Mouse (Mus musculus) adrenal gland, adult 10 weeks (tissue): ENCODE results near the gene Olfr556. TPM values are rescaled to one million over a fixed set of nuclear protein-coding genes. Genes with fewer than 3 reads are reported as not detected.

Source experiments
- polyA plus RNA-seq: library from polyadenylated mRNA; stranded (reverse); fragments of 350-450 nt; fragmentation: Illumina TruSeq; extraction: RNeasy Lipid Tissue Mini Kit (QIAGEN cat#74804); gene quantifications from one replicate; pipeline ENCODE4 v1.2.3, GENCODE M21; 2014; ENCODE audit warnings: low read depth, low replicate concordance

Olfr556 gene
- not detected for polyA plus RNA-seq

DNA sequence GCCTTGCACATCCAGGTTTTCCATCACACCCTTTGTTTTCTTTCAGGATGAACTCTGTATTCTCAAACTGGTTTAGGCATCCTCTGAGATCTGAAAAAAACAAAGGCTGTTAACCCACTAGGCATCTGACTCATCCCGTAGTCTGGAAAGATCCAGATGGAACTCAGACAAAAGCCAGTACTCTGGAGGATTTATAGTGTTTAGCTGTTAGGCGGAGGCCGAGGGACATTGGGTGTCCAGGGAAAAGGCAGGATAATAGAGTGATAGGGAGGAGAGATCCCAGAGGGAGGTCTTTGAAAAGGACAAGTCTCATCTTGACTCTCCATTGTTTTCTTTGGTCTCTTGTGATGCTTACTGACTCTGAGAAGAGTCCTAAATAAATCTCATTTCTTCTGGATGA lies at the start of gene Olfr556:
Gene Olfr556 (plus strand): TSS at position 301 of the 400 bp plus-strand sequence.

DNA sequence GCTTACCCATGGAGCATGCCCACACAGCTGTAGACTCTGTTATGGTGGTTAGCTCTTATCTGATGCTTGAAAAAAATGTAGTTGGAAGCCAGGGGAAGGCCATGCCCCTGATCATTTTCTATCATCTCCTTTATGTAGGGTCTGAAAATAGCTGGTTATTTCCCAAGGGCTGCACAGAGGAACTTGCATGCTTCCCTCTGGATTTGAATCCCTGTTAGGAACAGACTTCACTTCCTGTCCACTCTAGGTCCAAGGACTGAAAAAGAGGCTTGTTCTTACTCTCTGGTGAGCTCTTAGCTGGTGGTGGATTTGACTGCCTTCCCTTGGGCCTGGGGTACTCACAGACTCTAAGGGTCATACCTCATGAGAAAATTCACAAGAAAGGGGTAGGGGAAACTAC lies 46.6 kb upstream of the Olfr556 start, which contains the start of gene Olfr553:
Gene Olfr553 (minus strand): TSS at position 101 of the 400 bp plus-strand sequence.

GRCm38 (mm10) chr7:102638132-102638531 lies 26.6 kb upstream of the Olfr556 start, which contains the start of gene Olfr554:
Gene Olfr554 (plus strand): TSS chr7:102638432.

GRCm38 (mm10) chr7:102658523-102658922 lies 6.2 kb upstream of the Olfr556 start, which contains the start of gene Olfr555:
Gene Olfr555 (plus strand): TSS chr7:102658823.

DNA sequence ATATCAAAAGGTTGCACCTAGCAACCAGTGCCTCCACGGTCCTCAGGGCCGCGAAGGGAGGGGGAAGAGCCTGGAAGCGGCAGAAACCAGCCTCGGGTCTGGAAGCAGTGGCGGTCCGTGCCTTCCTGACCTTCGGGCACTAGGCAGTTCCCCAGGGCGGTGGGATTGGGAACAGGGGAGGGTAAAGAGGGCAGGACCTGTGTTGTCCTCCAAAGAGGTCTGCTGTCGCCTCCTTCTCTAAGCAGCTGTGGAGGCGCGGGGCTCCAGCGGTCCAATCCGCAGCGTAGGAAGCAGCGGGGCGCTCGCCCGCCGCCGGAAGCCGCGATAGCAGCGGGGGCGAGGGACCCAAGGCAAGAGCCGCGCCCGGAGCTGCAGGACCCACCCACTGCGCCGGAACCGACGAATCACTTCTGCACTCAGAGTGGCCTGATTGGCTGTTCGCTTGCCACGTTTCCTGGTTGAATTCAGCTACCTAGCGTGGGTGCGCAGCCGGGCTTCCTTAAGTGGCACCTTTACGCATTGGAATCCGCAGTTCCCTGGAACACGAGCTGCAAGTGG lies 22.3 kb downstream of the Olfr556 start, which contains the start of gene Trim68:
Gene Trim68 (minus strand): TSS at position 384 of the 558 bp plus-strand sequence.

GRCm38 (mm10) chr7:102695358-102696125 lies 30.8 kb downstream of the Olfr556 start, which contains the start of gene Olfr557:
Gene Olfr557 (plus strand): TSS chr7:102695910.

DNA sequence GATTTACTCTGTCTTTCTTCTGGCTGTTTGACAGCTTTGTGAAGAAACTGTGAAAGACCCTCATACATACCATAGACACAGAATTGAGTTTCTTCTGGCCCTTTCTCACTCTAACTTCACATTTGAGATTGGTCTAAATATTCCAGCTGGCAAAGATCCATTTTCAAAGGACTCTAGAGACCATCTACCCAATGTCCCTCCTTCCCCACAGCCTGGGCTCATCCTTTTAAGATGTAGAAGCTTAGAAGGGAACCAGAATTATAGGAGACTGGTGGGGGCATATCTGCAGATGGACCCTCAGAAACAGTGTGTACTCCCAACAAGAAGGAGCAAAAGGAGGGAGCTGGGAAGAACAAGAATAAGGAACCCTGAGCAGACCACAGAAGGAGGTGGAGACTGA lies 37.2 kb downstream of the Olfr556 start, which contains the start of gene Olfr558:
Gene Olfr558 (plus strand): TSS at position 301 of the 400 bp plus-strand sequence.

DNA sequence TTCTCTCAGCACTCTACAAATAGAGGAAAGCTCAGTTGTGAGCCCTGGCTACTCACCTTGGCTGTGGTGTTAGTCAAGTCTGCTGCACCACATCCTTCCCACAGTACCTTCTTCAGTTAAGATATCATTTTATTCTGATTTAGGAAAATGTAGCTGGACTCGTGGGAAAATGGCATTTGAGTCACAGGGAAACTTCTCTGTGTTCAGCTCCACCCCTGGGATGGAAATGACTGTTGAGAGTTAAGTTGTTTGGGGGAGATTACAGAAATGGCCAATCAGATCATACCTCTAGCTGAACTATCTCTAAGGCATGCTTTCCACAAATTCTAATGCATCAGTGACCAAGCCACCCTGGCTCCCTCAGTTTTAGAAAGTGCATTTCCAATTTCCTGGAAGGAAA lies 54.3 kb downstream of the Olfr556 start, which contains the start of gene Olfr33:
Gene Olfr33 (minus strand): TSS at position 101 of the 400 bp plus-strand sequence.

Other genes with a start within 250 kb of the Olfr556 start
- gene Rrm1, start 223.2 kb upstream of the Olfr556 start, polyA plus RNA-seq: 47.2 TPM
- not detected for gene Olfr543, start 183.2 kb upstream of the Olfr556 start, polyA plus RNA-seq
- not detected for gene Olfr544, start 176.6 kb upstream of the Olfr556 start, polyA plus RNA-seq
- gene Olfr545, start 165.3 kb upstream of the Olfr556 start, polyA plus RNA-seq: not detected
- gene Olfr547, start 130.2 kb upstream of the Olfr556 start, polyA plus RNA-seq: not detected
- gene Olfr548-ps1, start 124.0 kb upstream of the Olfr556 start, polyA plus RNA-seq: not detected
- gene Olfr549, start 115.0 kb upstream of the Olfr556 start, polyA plus RNA-seq: not detected
- gene Trim21, start 99.4 kb upstream of the Olfr556 start, polyA plus RNA-seq: 17.0 TPM
- not detected for gene Olfr550, start 93.5 kb upstream of the Olfr556 start, polyA plus RNA-seq
- gene Olfr551, start 73.0 kb upstream of the Olfr556 start, polyA plus RNA-seq: not detected
- gene Olfr552, start 67.1 kb upstream of the Olfr556 start, polyA plus RNA-seq: not detected
- not detected for gene Olfr553, start 46.7 kb upstream of the Olfr556 start, polyA plus RNA-seq
- gene Olfr554, start 26.5 kb upstream of the Olfr556 start, polyA plus RNA-seq: not detected
- gene Olfr555, start 6.1 kb upstream of the Olfr556 start, polyA plus RNA-seq: not detected
- gene Trim68, start 22.4 kb downstream of the Olfr556 start, polyA plus RNA-seq: 8.5 TPM
- gene Olfr557, start 31.0 kb downstream of the Olfr556 start, polyA plus RNA-seq: not detected
- gene Olfr558, start 37.3 kb downstream of the Olfr556 start, polyA plus RNA-seq: 2.6 TPM
- not detected for gene Olfr33, start 54.2 kb downstream of the Olfr556 start, polyA plus RNA-seq
- gene Olfr559, start 62.6 kb downstream of the Olfr556 start, polyA plus RNA-seq: not detected
- not detected for gene Olfr560, start 94.5 kb downstream of the Olfr556 start, polyA plus RNA-seq
- 0.52 TPM for gene Olfr78, start 94.6 kb downstream of the Olfr556 start, polyA plus RNA-seq
- gene Olfr561, start 106.3 kb downstream of the Olfr556 start, polyA plus RNA-seq: not detected
- not detected for gene Olfr564, start 138.6 kb downstream of the Olfr556 start, polyA plus RNA-seq
- not detected for gene Olfr566, start 193.9 kb downstream of the Olfr556 start, polyA plus RNA-seq
- gene Olfr568, start 212.2 kb downstream of the Olfr556 start, polyA plus RNA-seq: not detected
- not detected for gene Olfr569, start 226.0 kb downstream of the Olfr556 start, polyA plus RNA-seq
- not detected for gene Olfr570, start 229.7 kb downstream of the Olfr556 start, polyA plus RNA-seq